Mouse (Mus musculus): ENCODE results near the gene Grtp1. TPM values are rescaled to one million over a fixed set of nuclear protein-coding genes. Genes with fewer than 3 reads are reported as not detected.

Grtp1 gene
- polyA plus RNA-seq, 1 experiment from 2014 or later: 15.7 TPM

DNA sequence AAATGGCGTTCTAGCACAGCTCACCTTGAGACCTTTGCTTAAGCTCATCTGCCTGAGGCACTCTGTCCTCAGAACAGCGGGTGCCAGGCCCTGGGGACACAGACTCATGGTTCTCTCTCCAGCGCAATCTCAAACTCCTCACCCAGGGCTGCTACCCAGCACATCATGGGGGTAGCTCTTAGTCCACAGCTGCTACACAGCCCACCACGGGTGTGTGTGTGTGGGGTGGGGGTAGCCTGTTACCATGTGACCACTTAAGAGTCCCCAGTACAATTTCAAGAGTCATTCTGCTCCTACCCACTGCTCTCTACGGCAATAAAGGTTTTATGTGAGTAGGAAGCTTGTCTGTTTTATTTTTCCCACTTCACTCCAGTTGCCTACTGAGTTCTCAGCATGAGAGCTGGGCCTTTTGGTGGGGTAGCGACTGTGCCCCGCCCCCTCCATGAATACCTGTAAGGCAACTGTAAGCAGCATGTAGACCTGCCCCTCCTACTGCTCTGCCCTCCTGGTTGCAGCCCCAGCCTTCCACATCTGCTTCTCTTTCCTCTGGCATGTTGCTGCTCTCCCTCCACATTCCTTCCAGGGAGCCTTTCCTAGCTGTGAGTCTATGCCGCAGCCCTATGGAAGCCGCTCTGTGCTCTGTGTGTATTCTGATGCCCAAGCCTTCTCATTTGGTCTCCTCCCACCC lies 28.6 kb upstream of the Grtp1 start:
- DNase-seq (ENCODE audit: low spot score): peak; percentile 45
- H3K27ac ChIP-seq (replicated peaks; ENCODE audit: low read depth, low read length): no peak overlapping the region; the same call in 1 of the 2 replicates
- no peaks in the 10 kb centered on the region for H3K9me3 ChIP-seq (ENCODE audit: control insufficient read depth, low read length)
- no peaks in the 10 kb centered on the region for H3K27me3 ChIP-seq (ENCODE audit: control insufficient read depth, insufficient read depth, low read length)
- H3K4me2 ChIP-seq (ENCODE audit: low read depth, severe bottlenecking): no peak overlapping the region
- no peak overlapping the region for H3K4me3 ChIP-seq (ENCODE audit: low read depth, low read length)
- no peak overlapping the region for H3K9ac ChIP-seq (ENCODE audit: low read length)
- no peaks in the 10 kb centered on the region for H3K36me3 ChIP-seq (ENCODE audit: control insufficient read depth, insufficient read depth, low read length)
- WGBS: 35% methylated on average over 9 of the region's 9 CpGs
- peaks cover 11% of the 10 kb centered on the region for H3K4me1 ChIP-seq (ENCODE audit: control insufficient read depth, insufficient read depth, low read length)
- ATAC-seq (ENCODE audit: insufficient number of reproducible peaks, low FRiP score, low TSS enrichment, low read depth): peak; percentile 58

DNA sequence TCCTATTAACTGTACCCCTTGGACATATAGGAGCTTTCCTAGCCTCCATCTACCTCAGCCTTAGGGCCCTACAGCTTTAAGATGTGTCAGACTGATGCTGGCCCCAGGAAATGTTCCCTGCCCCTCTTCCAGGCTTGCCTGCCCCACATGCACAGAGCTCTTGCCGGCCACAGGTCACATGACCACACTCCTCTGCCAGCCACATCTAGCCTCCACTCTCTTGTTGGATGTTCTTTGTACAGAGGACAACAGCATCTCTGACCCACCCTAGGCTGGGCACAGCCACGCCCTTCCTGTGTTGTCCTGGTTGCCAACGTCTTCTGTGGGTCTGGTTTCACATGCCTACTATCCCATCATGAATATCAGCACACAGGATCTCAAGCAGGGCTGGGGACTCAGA lies 26.8 kb upstream of the Grtp1 start:
- Histone ChIP-seq H3K9ac (ENCODE audit: low read length) (no peak overlapping the region), H3K36me3 (ENCODE audit: control insufficient read depth, insufficient read depth, low read length) (no peaks in the 10 kb centered on the region), H3K4me2 (ENCODE audit: low read depth, severe bottlenecking) (no peak overlapping the region), H3K27ac (replicated peaks; ENCODE audit: low read depth, low read length) (no peak overlapping the region), H3K27me3 (ENCODE audit: control insufficient read depth, insufficient read depth, low read length) (no peaks in the 10 kb centered on the region), H3K9me3 (ENCODE audit: control insufficient read depth, low read length) (no peaks in the 10 kb centered on the region), H3K4me1 (ENCODE audit: control insufficient read depth, insufficient read depth, low read length) (peaks cover 11% of the 10 kb centered on the region), H3K4me3 (ENCODE audit: low read depth, low read length) (no peak overlapping the region)
- 67% methylated on average over 3 of the region's 3 CpGs for WGBS
- ATAC-seq (ENCODE audit: insufficient number of reproducible peaks, low FRiP score, low TSS enrichment, low read depth) (no peak), DNase-seq (ENCODE audit: low spot score) (no peak)

DNA sequence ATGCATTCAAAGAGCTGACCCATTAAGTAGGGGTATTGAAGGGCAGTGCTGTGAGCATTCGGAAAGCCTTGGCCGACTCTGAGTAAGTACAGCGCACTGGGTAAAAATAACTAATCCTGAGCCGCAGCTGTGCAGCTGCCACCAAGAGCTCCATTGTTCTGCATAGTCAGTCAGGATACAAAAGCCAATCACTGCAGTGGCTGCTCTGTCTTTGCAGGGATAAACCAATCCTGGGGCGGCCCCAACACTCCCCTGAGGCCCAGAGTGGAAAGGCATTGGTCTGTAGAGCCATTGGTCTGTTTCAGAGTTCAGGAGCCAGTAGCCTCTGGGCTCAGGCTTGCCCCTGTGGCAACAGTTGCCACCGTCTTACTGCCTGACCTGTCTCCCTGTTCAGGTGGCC lies 25.9 kb upstream of the Grtp1 start:
- H3K27ac ChIP-seq (replicated peaks; ENCODE audit: low read depth, low read length): no peak overlapping the region
- no peak; the same call in 1 of the 2 replicates for ATAC-seq (ENCODE audit: insufficient number of reproducible peaks, low FRiP score, low TSS enrichment, low read depth)

DNA sequence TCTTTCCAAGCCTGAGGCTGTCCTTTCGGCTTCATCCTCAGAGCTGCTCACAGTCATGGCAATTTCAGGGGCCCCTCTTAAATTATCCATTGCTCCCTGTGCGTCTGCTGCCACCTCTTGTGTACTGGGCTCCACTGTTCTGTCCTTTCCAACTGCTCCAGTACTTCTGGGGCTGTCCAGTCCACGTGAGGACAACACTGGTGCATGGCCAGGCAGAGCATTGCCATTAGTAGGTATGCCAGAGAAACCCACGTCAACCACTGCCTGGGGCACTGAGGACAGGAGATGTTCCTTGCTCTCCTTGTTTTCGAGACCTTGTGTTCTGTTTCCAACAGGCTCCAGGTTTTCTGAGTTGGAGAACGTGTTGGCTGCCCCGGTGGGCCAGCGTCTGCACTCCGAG lies 24.0 kb upstream of the Grtp1 start:
- DNase-seq (ENCODE audit: low spot score) (no peak), ATAC-seq (ENCODE audit: insufficient number of reproducible peaks, low FRiP score, low TSS enrichment, low read depth) (no peak)
- H3K4me1 ChIP-seq (ENCODE audit: control insufficient read depth, insufficient read depth, low read length): peaks cover 8% of the 10 kb centered on the region
- 84% methylated on average over 9 of the region's 9 CpGs for WGBS
- no peaks in the 10 kb centered on the region for H3K9me3 ChIP-seq (ENCODE audit: control insufficient read depth, low read length)
- H3K9ac ChIP-seq (ENCODE audit: low read length): no peak overlapping the region
- H3K36me3 ChIP-seq (ENCODE audit: control insufficient read depth, insufficient read depth, low read length): no peaks in the 10 kb centered on the region
- no peak overlapping the region for H3K4me3 ChIP-seq (ENCODE audit: low read depth, low read length)
- no peak overlapping the region for H3K4me2 ChIP-seq (ENCODE audit: low read depth, severe bottlenecking)
- no peak overlapping the region for H3K27ac ChIP-seq (replicated peaks; ENCODE audit: low read depth, low read length)
- no peaks in the 10 kb centered on the region for H3K27me3 ChIP-seq (ENCODE audit: control insufficient read depth, insufficient read depth, low read length)

More for the DNA sequence above, 25.9 kb upstream of the Grtp1 start:
- Histone ChIP-seq H3K4me1 (ENCODE audit: control insufficient read depth, insufficient read depth, low read length) (peaks cover 11% of the 10 kb centered on the region), H3K9me3 (ENCODE audit: control insufficient read depth, low read length) (no peaks in the 10 kb centered on the region), H3K27me3 (ENCODE audit: control insufficient read depth, insufficient read depth, low read length) (no peaks in the 10 kb centered on the region), H3K36me3 (ENCODE audit: control insufficient read depth, insufficient read depth, low read length) (no peaks in the 10 kb centered on the region), H3K4me3 (ENCODE audit: low read depth, low read length) (no peak overlapping the region), H3K4me2 (ENCODE audit: low read depth, severe bottlenecking) (no peak overlapping the region), H3K9ac (ENCODE audit: low read length) (no peak overlapping the region)
- 76% methylated on average over 6 of the region's 6 CpGs for WGBS
- peak; percentile 31 for DNase-seq (ENCODE audit: low spot score)

DNA sequence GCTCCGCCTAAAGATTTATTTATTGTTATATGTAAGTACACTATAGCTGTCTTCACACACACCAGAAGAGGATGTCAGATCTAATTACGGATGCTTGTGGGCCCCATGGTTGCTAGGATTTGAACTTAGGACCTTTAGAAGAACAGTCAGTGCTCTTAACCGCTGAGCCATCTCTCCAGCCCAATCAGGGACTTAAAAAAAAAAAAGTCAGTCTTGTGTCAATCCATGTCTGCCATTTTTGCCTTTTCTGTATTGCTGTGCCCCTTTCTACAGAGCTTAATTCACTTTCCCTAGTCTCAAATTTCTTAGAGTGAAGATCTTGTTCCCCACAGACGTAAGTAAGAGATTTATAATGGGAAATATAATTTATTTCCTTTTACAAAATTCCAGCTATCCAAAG lies 18.0 kb upstream of the Grtp1 start:
- DNase-seq (ENCODE audit: low spot score) (no peak), ATAC-seq (ENCODE audit: insufficient number of reproducible peaks, low FRiP score, low TSS enrichment, low read depth) (no peak)
- Histone ChIP-seq H3K27ac (replicated peaks; ENCODE audit: low read depth, low read length) (no peak overlapping the region), H3K4me3 (ENCODE audit: low read depth, low read length) (no peak overlapping the region), H3K27me3 (ENCODE audit: control insufficient read depth, insufficient read depth, low read length) (no peaks in the 10 kb centered on the region), H3K9me3 (ENCODE audit: control insufficient read depth, low read length) (no peaks in the 10 kb centered on the region), H3K4me2 (ENCODE audit: low read depth, severe bottlenecking) (no peak overlapping the region), H3K9ac (ENCODE audit: low read length) (no peak overlapping the region), H3K36me3 (ENCODE audit: control insufficient read depth, insufficient read depth, low read length) (no peaks in the 10 kb centered on the region), H3K4me1 (ENCODE audit: control insufficient read depth, insufficient read depth, low read length) (peaks cover 2% of the 10 kb centered on the region; the same call in 1 of the 2 replicates)
- 88% methylated on average over 4 of the region's 4 CpGs for WGBS

DNA sequence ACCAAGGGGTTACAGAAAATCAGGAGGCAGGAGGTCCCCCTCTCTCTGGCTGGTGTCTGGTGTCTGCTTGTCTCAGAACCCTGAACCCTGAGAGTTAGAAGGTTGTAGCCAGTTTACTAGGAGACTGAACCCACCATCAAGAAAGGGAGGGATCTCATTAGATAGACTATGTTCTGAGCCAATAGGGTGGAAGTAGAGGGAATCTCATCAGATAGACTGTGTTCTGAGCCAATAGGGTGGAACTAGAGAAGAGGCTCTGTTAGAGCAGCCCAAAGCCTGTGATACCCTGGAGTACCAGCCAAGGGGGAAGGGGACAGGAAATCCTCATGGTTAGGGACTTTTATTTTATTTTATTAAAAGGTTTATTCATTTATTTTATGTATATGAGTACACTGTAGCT lies 17.6 kb upstream of the Grtp1 start:
- no peak for ATAC-seq (ENCODE audit: insufficient number of reproducible peaks, low FRiP score, low TSS enrichment, low read depth)
- no peak overlapping the region for H3K4me2 ChIP-seq (ENCODE audit: low read depth, severe bottlenecking)

DNA sequence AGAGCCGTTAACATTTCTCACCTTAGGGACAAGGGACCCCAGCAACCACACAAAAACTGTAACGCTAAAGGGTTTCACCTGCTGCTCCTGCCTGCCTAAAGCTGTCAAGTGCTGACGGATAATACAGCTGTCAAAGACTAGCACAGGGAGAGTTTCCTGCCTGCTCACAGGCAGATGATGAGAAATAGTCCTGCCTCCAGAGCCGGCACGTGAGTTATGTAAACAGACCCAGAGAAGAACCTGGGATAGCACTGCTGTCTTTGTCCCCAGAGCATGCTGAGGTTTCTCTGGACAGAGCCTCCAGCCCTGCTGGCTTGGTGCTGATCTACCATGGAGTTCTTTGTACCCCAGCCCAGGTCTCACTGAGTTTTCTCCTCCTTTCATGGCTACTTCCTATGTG lies 16.7 kb upstream of the Grtp1 start:
- 41% methylated on average over 5 of the region's 5 CpGs for WGBS
- H3K4me1 ChIP-seq (ENCODE audit: control insufficient read depth, insufficient read depth, low read length): peaks cover 6% of the 10 kb centered on the region; the same call in 1 of the 2 replicates
- ATAC-seq (ENCODE audit: insufficient number of reproducible peaks, low FRiP score, low TSS enrichment, low read depth) (no peak), DNase-seq (ENCODE audit: low spot score) (no peak)
- H3K4me3 ChIP-seq (ENCODE audit: low read depth, low read length): no peak overlapping the region
- no peak overlapping the region for H3K4me2 ChIP-seq (ENCODE audit: low read depth, severe bottlenecking)
- no peaks in the 10 kb centered on the region for H3K9me3 ChIP-seq (ENCODE audit: control insufficient read depth, low read length)
- H3K27me3 ChIP-seq (ENCODE audit: control insufficient read depth, insufficient read depth, low read length): no peaks in the 10 kb centered on the region
- no peak overlapping the region for H3K27ac ChIP-seq (replicated peaks; ENCODE audit: low read depth, low read length)
- no peak overlapping the region for H3K9ac ChIP-seq (ENCODE audit: low read length)
- no peaks in the 10 kb centered on the region for H3K36me3 ChIP-seq (ENCODE audit: control insufficient read depth, insufficient read depth, low read length)

More for the DNA sequence above, 17.6 kb upstream of the Grtp1 start:
- DNase-seq (ENCODE audit: low spot score): no peak
- H3K27ac ChIP-seq (replicated peaks; ENCODE audit: low read depth, low read length): no peak overlapping the region
- peaks cover 6% of the 10 kb centered on the region; the same call in 1 of the 2 replicates for H3K4me1 ChIP-seq (ENCODE audit: control insufficient read depth, insufficient read depth, low read length)
- H3K4me3 ChIP-seq (ENCODE audit: low read depth, low read length): no peak overlapping the region
- H3K9me3 ChIP-seq (ENCODE audit: control insufficient read depth, low read length): no peaks in the 10 kb centered on the region
- H3K27me3 ChIP-seq (ENCODE audit: control insufficient read depth, insufficient read depth, low read length): no peaks in the 10 kb centered on the region
- H3K36me3 ChIP-seq (ENCODE audit: control insufficient read depth, insufficient read depth, low read length): no peaks in the 10 kb centered on the region
- no peak overlapping the region for H3K9ac ChIP-seq (ENCODE audit: low read length)

DNA sequence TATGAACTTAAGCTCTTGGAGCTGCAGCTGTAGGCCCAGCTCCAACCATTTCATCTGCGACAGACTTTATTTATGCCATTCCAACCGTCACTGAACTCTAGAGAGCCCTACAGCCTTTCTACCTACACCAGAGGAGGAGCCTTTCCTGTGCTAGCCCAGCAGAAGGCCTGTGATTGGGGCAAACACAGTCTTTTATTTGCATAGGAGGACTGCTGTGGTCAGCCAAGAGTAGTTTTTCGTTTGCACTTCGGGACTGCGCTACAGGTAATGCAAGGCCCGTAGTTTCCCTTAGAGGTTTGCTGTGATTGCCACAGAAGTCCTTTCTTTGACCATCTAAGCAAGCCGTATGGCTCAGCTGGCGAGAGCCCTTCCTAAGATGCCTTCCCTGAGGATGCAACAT lies 16.0 kb upstream of the Grtp1 start:
- Histone ChIP-seq H3K4me1 (ENCODE audit: control insufficient read depth, insufficient read depth, low read length) (peaks cover 6% of the 10 kb centered on the region; the same call in 1 of the 2 replicates), H3K9me3 (ENCODE audit: control insufficient read depth, low read length) (no peaks in the 10 kb centered on the region), H3K4me2 (ENCODE audit: low read depth, severe bottlenecking) (no peak overlapping the region), H3K27me3 (ENCODE audit: control insufficient read depth, insufficient read depth, low read length) (no peaks in the 10 kb centered on the region), H3K27ac (replicated peaks; ENCODE audit: low read depth, low read length) (no peak overlapping the region), H3K4me3 (ENCODE audit: low read depth, low read length) (no peak overlapping the region), H3K36me3 (ENCODE audit: control insufficient read depth, insufficient read depth, low read length) (no peaks in the 10 kb centered on the region), H3K9ac (ENCODE audit: low read length) (no peak overlapping the region)
- ATAC-seq (ENCODE audit: insufficient number of reproducible peaks, low FRiP score, low TSS enrichment, low read depth) (no peak), DNase-seq (ENCODE audit: low spot score) (no peak)
- WGBS: 69% methylated on average over 8 of the region's 8 CpGs
